Mouse (Mus musculus): ENCODE measurements at regions not wholly inside any gene's neighbourhood (a gene's known extent, or its start where the extent isn't known, plus 50 kb on each side); places are given as distances from the start of the nearest gene placed in this dataset.

- TF ChIP-seq POLR2A (IDR thresholded peaks at IDR 0.05; ENCODE audit: insufficient read length, low read depth) (no peak), E2F4 (IDR thresholded peaks at IDR 0.05; ENCODE audit: insufficient read depth) (no peak), USF1 (IDR thresholded peaks at IDR 0.05; ENCODE audit: low read depth) (no peak), MYOG (IDR thresholded peaks at IDR 0.05; ENCODE audit: control insufficient read depth in 1 of 3, insufficient read depth in 1 of 3, insufficient read length in 2 of 3, low read depth in 2 of 3) (peak in 2 of 3 experiments; percentile 8 to 35), TCF12 (IDR thresholded peaks at IDR 0.05; ENCODE audit: insufficient read depth, poor library complexity, severe bottlenecking) (no peak), POLR2AphosphoS2 (IDR thresholded peaks at IDR 0.05; ENCODE audit: insufficient read length, low read depth) (no peak)
These were observed 83.7 kb upstream of the Vav3 start for GRCm38 (mm10) chr3:109256723-109257122.

All from myocyte (in vitro differentiated cells).